Mouse (Mus musculus): Measurements from ENCODE around the gene Pom121l2. TPM values are rescaled to one million over a fixed set of nuclear protein-coding genes. Genes with fewer than 3 reads are reported as not detected.

Pom121l2 gene
- polyA plus RNA-seq (2012; rRNA removed): not detected in 2 replicates

DNA sequence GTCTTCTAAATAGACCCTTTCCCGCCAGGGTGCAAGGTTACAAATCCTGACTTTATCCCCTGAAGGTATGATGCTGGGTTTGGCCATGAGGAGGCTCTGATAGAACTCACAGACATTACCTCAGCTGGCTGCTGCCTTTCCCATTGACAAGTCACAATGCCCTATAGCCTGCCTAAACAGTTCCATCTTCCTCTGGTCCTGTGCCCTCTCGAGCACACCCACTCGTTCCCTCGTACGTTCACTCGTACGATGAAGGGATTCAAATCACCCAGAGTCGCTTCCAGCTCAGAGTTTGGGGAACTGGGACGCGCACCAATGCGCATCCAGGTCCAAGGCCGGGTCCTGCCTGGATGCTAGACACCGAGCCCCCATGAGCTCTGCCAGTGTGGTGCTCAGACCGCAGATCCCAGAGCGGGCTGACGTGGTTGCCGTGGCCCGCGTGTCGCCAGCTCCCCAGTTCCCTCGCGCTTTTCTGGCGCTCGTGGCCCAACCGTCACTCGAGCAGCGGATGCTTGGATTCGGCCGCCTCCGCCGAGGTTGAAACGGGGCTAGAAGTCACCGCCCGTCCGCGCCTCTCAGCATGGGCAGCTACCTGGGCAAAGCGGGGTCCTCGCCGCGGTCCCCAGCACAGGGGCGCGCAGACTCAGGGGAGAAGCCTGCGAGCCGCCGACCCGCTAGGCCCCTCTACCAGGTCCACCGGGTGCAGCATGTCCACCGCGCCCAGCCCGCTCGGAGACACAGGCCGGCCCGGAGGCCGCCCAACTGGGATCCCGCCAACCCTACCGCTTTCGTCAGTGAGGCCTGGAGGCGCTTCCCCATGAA, at the start of gene Pom121l2:
Gene Pom121l2, plus strand, starts transcription at position 214 of the 822 bp plus-strand sequence.
- no peak within 1 kb of the TSS for H3K27ac ChIP-seq (ENCODE audit: insufficient read depth, low read depth, low read length)
- TF ChIP-seq POLR2A (IDR thresholded peaks at IDR 0.05; ENCODE audit: low read depth, low read length): no peak
- TF ChIP-seq CTCF (IDR thresholded peaks at IDR 0.05; ENCODE audit: extremely low read depth, insufficient read length, insufficient replicate concordance, low read depth, low read length): no peak
- peaks cover 10% of the 10 kb centered on the region for H3K4me1 ChIP-seq (ENCODE audit: control insufficient read depth, insufficient read depth, insufficient read length, low read length)
- WGBS: 3% methylated on average over 58 of the region's 58 CpGs
- H3K27me3 ChIP-seq (ENCODE audit: control insufficient read depth, insufficient read depth, low read length): peaks cover 28% of the 10 kb centered on the region
- peak within 1 kb of the TSS; percentile 57 for H3K4me3 ChIP-seq (ENCODE audit: low read depth, low read length)
- no peaks in the 10 kb centered on the region for H3K36me3 ChIP-seq (ENCODE audit: control insufficient read depth, insufficient read depth, low read length)

- no peak overlapping the region for H3K4me3 ChIP-seq (ENCODE audit: low read depth, low read length)
- no peak for TF ChIP-seq CTCF (IDR thresholded peaks at IDR 0.05; ENCODE audit: extremely low read depth, insufficient read length, insufficient replicate concordance, low read depth, low read length)
- TF ChIP-seq POLR2A (IDR thresholded peaks at IDR 0.05; ENCODE audit: low read depth, low read length): no peak
Observed at GRCm38 (mm10) chr13:21931740-21932139, 49.3 kb upstream of the Pom121l2 start.

GRCm38 (mm10) chr13:21933626-21934548, 47.1 kb upstream of the Pom121l2 start:
- Histone ChIP-seq H3K36me3 (ENCODE audit: control insufficient read depth, insufficient read depth, low read length) (no peaks in the 10 kb centered on the region), H3K4me3 (ENCODE audit: low read depth, low read length) (no peak overlapping the region)

More at GRCm38 (mm10) chr13:21931740-21932139, 49.3 kb upstream of the Pom121l2 start:
- H3K27ac ChIP-seq (ENCODE audit: insufficient read depth, low read depth, low read length): no peak overlapping the region
- no peaks in the 10 kb centered on the region for H3K4me1 ChIP-seq (ENCODE audit: control insufficient read depth, insufficient read depth, insufficient read length, low read length)
- H3K27me3 ChIP-seq (ENCODE audit: control insufficient read depth, insufficient read depth, low read length): no peaks in the 10 kb centered on the region
- 93% methylated on average over 6 of the region's 6 CpGs for WGBS
- no peaks in the 10 kb centered on the region for H3K36me3 ChIP-seq (ENCODE audit: control insufficient read depth, insufficient read depth, low read length)

GRCm38 (mm10) chr13:21934982-21935791, 45.8 kb upstream of the Pom121l2 start:
- Histone ChIP-seq H3K36me3 (ENCODE audit: control insufficient read depth, insufficient read depth, low read length) (no peaks in the 10 kb centered on the region), H3K4me3 (ENCODE audit: low read depth, low read length) (no peak overlapping the region), H3K4me1 (ENCODE audit: control insufficient read depth, insufficient read depth, insufficient read length, low read length) (no peaks in the 10 kb centered on the region), H3K27me3 (ENCODE audit: control insufficient read depth, insufficient read depth, low read length) (no peaks in the 10 kb centered on the region), H3K27ac (ENCODE audit: insufficient read depth, low read depth, low read length) (no peak overlapping the region)
- TF ChIP-seq POLR2A (IDR thresholded peaks at IDR 0.05; ENCODE audit: low read depth, low read length): no peak
- no peak for TF ChIP-seq CTCF (IDR thresholded peaks at IDR 0.05; ENCODE audit: extremely low read depth, insufficient read length, insufficient replicate concordance, low read depth, low read length)
- 27% methylated on average over 17 of the region's 17 CpGs for WGBS

More at GRCm38 (mm10) chr13:21933626-21934548, 47.1 kb upstream of the Pom121l2 start:
- 63% methylated on average over 28 of the region's 28 CpGs for WGBS
- TF ChIP-seq CTCF (IDR thresholded peaks at IDR 0.05; ENCODE audit: extremely low read depth, insufficient read length, insufficient replicate concordance, low read depth, low read length) (no peak), POLR2A (IDR thresholded peaks at IDR 0.05; ENCODE audit: low read depth, low read length) (no peak)
- no peak overlapping the region for H3K27ac ChIP-seq (ENCODE audit: insufficient read depth, low read depth, low read length)
- no peaks in the 10 kb centered on the region for H3K27me3 ChIP-seq (ENCODE audit: control insufficient read depth, insufficient read depth, low read length)
- no peaks in the 10 kb centered on the region for H3K4me1 ChIP-seq (ENCODE audit: control insufficient read depth, insufficient read depth, insufficient read length, low read length)

- Histone ChIP-seq H3K4me3 (ENCODE audit: low read depth, low read length) (no peak overlapping the region), H3K27ac (ENCODE audit: insufficient read depth, low read depth, low read length) (no peak overlapping the region), H3K27me3 (ENCODE audit: control insufficient read depth, insufficient read depth, low read length) (no peaks in the 10 kb centered on the region), H3K4me1 (ENCODE audit: control insufficient read depth, insufficient read depth, insufficient read length, low read length) (no peaks in the 10 kb centered on the region), H3K36me3 (ENCODE audit: control insufficient read depth, insufficient read depth, low read length) (no peaks in the 10 kb centered on the region)
- no peak for TF ChIP-seq POLR2A (IDR thresholded peaks at IDR 0.05; ENCODE audit: low read depth, low read length)
- TF ChIP-seq CTCF (IDR thresholded peaks at IDR 0.05; ENCODE audit: extremely low read depth, insufficient read length, insufficient replicate concordance, low read depth, low read length): no peak
- 17% methylated on average over 7 of the region's 7 CpGs for WGBS
Observed at GRCm38 (mm10) chr13:21935833-21936232, 45.2 kb upstream of the Pom121l2 start.

DNA sequence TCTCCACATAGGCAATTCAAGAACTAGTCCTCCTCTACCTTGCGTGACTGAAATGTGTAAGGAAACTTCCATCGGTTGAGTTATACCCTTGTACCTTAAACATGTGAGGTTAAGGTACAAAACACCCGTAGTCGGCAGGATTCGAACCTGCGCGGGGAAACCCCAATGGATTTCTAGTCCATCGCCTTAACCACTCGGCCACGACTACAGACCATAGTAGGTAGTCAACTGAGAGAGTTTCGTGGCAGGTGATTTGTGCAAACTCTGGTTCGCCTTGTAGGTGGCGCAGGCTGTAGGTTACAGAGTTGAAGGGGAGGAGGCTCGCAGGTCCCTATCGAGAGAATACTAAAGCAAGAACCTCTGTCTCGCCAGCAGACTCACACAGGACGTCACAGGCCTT, 44.0 kb upstream of the Pom121l2 start:
- no peaks in the 10 kb centered on the region for H3K36me3 ChIP-seq (ENCODE audit: control insufficient read depth, insufficient read depth, low read length)
- H3K27ac ChIP-seq (ENCODE audit: insufficient read depth, low read depth, low read length): no peak overlapping the region
- TF ChIP-seq CTCF (IDR thresholded peaks at IDR 0.05; ENCODE audit: extremely low read depth, insufficient read length, insufficient replicate concordance, low read depth, low read length) (peak; percentile 6; the same call in 1 of the 2 replicates), POLR2A (IDR thresholded peaks at IDR 0.05; ENCODE audit: low read depth, low read length) (no peak)
- H3K27me3 ChIP-seq (ENCODE audit: control insufficient read depth, insufficient read depth, low read length): no peaks in the 10 kb centered on the region
- H3K4me3 ChIP-seq (ENCODE audit: low read depth, low read length): peak overlapping the region; percentile 46
- WGBS: 14% methylated on average over 17 of the region's 17 CpGs
- peaks cover 2% of the 10 kb centered on the region; the same call in 1 of the 2 replicates for H3K4me1 ChIP-seq (ENCODE audit: control insufficient read depth, insufficient read depth, insufficient read length, low read length)
